Mouse (Mus musculus): ENCODE measurements around the gene Kif3a.

DNA sequence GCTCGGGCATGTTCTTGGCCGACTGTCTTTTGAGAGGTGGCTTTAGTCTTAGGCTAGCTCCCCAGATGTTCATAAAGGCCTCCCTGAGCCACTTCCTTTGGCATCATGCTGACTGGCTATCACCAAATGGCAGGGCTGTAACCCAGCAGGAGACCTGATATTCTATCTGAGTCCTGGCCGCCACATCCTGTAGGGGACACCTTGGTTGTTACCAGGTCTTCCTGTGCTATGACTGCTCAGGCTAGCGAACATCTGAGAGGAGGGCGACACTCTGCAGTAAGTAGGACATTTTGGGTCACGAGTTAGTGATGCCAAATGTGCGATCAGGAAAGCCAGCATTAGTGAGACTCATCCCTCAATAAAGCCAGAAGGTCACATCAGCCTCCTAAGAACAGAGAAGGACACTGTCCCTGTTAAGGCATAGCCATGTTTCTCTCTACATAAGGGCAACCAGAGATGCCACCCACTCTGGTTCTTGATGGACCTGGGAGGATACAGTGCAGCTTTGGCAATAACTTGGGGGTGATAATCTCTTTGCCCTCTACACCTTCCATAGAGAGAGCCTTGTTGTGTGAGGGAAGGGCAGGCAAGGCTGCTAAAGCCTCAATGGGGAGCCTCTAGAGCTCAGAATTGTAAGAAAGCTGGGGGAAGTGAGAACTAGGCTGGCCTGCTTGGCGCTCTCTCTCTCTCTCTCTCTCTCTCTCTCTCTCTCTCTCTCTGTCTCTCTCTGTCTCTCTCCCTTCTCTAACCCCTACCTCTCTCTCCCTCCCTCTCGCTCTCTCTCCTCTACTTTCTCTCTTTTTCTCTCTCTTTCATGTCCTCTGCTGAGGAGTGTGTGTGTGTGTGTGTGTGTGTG lies 38.6 kb upstream of the Kif3a start:
- no peak for TF ChIP-seq ZNF384 (IDR thresholded peaks at IDR 0.05; ENCODE audit: low read depth, low read length)
- no peak for TF ChIP-seq HCFC1 (IDR thresholded peaks at IDR 0.05; ENCODE audit: borderline replicate concordance, insufficient read depth, low read length)
- TF ChIP-seq ZC3H11A (IDR thresholded peaks at IDR 0.05; ENCODE audit: borderline replicate concordance, low read depth, low read length) = no peak
- no peak for TF ChIP-seq CHD2 (IDR thresholded peaks at IDR 0.05; ENCODE audit: low read depth, low read length)
